Mouse (Mus musculus) large intestine, adult 2 months (tissue): ENCODE data around the gene Ddx50. TPM values are rescaled to one million over a fixed set of nuclear protein-coding genes. Genes with fewer than 3 reads are reported as not detected.

ENCODE experiments used
- polyA plus RNA-seq: library from polyadenylated mRNA; depleted of rRNA; stranded (reverse); fragments of >200 nt; gene quantifications from 2 replicates; pipeline ENCODE4 v1.2.3, GENCODE M21; 2012; rRNA removed

Ddx50 gene
- polyA plus RNA-seq, 1 experiment: 7.9 TPM

Other genes starting within 250 kb of the Ddx50 start
- 60.3 and 131 TPM in 2 replicates for gene Hkdc1, start 228.7 kb downstream of the Ddx50 start, polyA plus RNA-seq
- gene 4930507D05Rik, start 201.7 kb downstream of the Ddx50 start, polyA plus RNA-seq: 0.06 TPM in 1 of 2 replicates, not detected in the other
- 18.4 and 22.0 TPM in 2 replicates for gene Supv3l1, start 201.5 kb downstream of the Ddx50 start, polyA plus RNA-seq
- 12.2 and 13.0 TPM in 2 replicates for gene Vps26a, start 164.4 kb downstream of the Ddx50 start, polyA plus RNA-seq
- gene Srgn, start 123.8 kb downstream of the Ddx50 start, polyA plus RNA-seq: 19.5 and 27.3 TPM in 2 replicates
- gene Kif1bp, start 72.8 kb downstream of the Ddx50 start, polyA plus RNA-seq: 8.8 and 12.1 TPM in 2 replicates
- gene Ddx21, start 48.9 kb downstream of the Ddx50 start, polyA plus RNA-seq: 11.6 and 13.5 TPM in 2 replicates
- 0.11 and 0.15 TPM in 2 replicates for gene Stox1, start 74.9 kb upstream of the Ddx50 start, polyA plus RNA-seq
- gene Ccar1, start 141.1 kb upstream of the Ddx50 start, polyA plus RNA-seq: 29.9 and 80.4 TPM in 2 replicates